Comparison of ENCODE assay signal across 11 mouse cellular contexts in genomic region chr13:116708456-116708780, GRCm38 (mm10).
A peak's percentile ranks its signal among the peaks of the same experiment; 100 is the strongest.
DNase-seq lines count a peak whose midpoint lies in the region; ATAC-seq and TF ChIP-seq lines count a peak whose summit lies in the region.
"Had no signal": no experiment of that assay in that cellular context is flagged by ENCODE, and none has a peak within 500 bp of the region (broad histone marks: within the 10 kb centered on the region; RNA-seq: fewer than 3 reads in every experiment).

No protein-coding gene starts in this region.

- 9% methylated on average over 7 of the region's 7 CpGs for WGBS in intestine, embryonic 14.5 days
- WGBS in intestine, postnatal 0 days = 7% methylated on average over 7 of the region's 7 CpGs
- under 1% methylated on average over 7 of the region's 7 CpGs for WGBS in embryonic facial prominence, embryonic 15.5 days
- 1% methylated on average over 7 of the region's 7 CpGs for WGBS in forebrain, embryonic 16.5 days
- under 1% methylated on average over 7 of the region's 7 CpGs for WGBS in neural tube, embryonic 13.5 days

- no peak overlapping the region for H3K4me3 ChIP-seq in intestine, embryonic 14.5 days (ENCODE audit: low read depth, low read length)
- no peak overlapping the region for H3K4me3 ChIP-seq in intestine, postnatal 0 days (ENCODE audit: low read depth, low read length)
- H3K4me3 ChIP-seq in embryonic facial prominence, embryonic 15.5 days (replicated peaks) = peak overlapping the region; percentile 21; the same call in 1 of the 2 replicates
- peak overlapping the region; percentile 18 for H3K4me3 ChIP-seq in forebrain, embryonic 16.5 days (replicated peaks; ENCODE audit: low read length)
- H3K4me3 ChIP-seq in neural tube, embryonic 13.5 days = peak overlapping the region; percentile 6; the same call in 1 of the 2 replicates
- H3K4me3 ChIP-seq: left cerebral cortex, adult 2 months had no signal

- no peaks in the 10 kb centered on the region for H3K9me3 ChIP-seq in intestine, embryonic 14.5 days (ENCODE audit: control insufficient read depth, low read length)
- H3K9me3 ChIP-seq in intestine, postnatal 0 days (ENCODE audit: control insufficient read depth) = no peaks in the 10 kb centered on the region
- H3K9me3 ChIP-seq in embryonic facial prominence, embryonic 15.5 days (replicated peaks) = no peaks in the 10 kb centered on the region
- H3K9me3 ChIP-seq in forebrain, embryonic 16.5 days (ENCODE audit: control insufficient read depth, low read length) = no peaks in the 10 kb centered on the region
- no peaks in the 10 kb centered on the region for H3K9me3 ChIP-seq in neural tube, embryonic 13.5 days

- H3K9ac ChIP-seq in intestine, embryonic 14.5 days (ENCODE audit: low read length) = no peak overlapping the region
- no peak overlapping the region for H3K9ac ChIP-seq in intestine, postnatal 0 days (ENCODE audit: low read depth, low read length)
- no peak overlapping the region for H3K9ac ChIP-seq in embryonic facial prominence, embryonic 15.5 days
- H3K9ac ChIP-seq in forebrain, embryonic 16.5 days (replicated peaks; ENCODE audit: low read depth, low read length) = no peak overlapping the region
- H3K9ac ChIP-seq in neural tube, embryonic 13.5 days = peak overlapping the region; percentile 47; the same call in 1 of the 2 replicates

- ATAC-seq in intestine, embryonic 14.5 days (replicated peaks; ENCODE audit: low FRiP score, low TSS enrichment, low read depth) = no peak
- no peak for ATAC-seq in intestine, postnatal 0 days
- no peak for ATAC-seq in embryonic facial prominence, embryonic 15.5 days (ENCODE audit: insufficient number of reproducible peaks, low FRiP score, low TSS enrichment, low read depth)
- no peak for ATAC-seq in forebrain, embryonic 16.5 days
- ATAC-seq in neural tube, embryonic 13.5 days (ENCODE audit: low read depth) = no peak
- ATAC-seq: activated CD4-positive, CD25-positive, alpha-beta regulatory T cell, adult 4 months had no signal

- H3K27me3 ChIP-seq in intestine, embryonic 14.5 days (replicated peaks; ENCODE audit: control insufficient read depth, insufficient read depth, low read length) = peaks cover 85% of the 10 kb centered on the region
- peaks cover 88% of the 10 kb centered on the region for H3K27me3 ChIP-seq in intestine, postnatal 0 days (replicated peaks; ENCODE audit: control insufficient read depth, insufficient read depth, low read length)
- peaks cover 68% of the 10 kb centered on the region for H3K27me3 ChIP-seq in embryonic facial prominence, embryonic 15.5 days
- H3K27me3 ChIP-seq in forebrain, embryonic 16.5 days (replicated peaks; ENCODE audit: control insufficient read depth, insufficient read depth, low read length) = peaks cover 43% of the 10 kb centered on the region
- peaks cover 93% of the 10 kb centered on the region for H3K27me3 ChIP-seq in neural tube, embryonic 13.5 days

- no peak for DNase-seq in intestine, embryonic 14.5 days (ENCODE audit: low spot score)
- no peak for DNase-seq in spleen, postnatal 10 days (ENCODE audit: low spot score in 2 of 2)
- DNase-seq in cerebellum, postnatal 36 days = no peak
- DNase-seq: lung, adult 18-20 months; thymus, adult 2 months had no signal

- no peak overlapping the region; the same call in 1 of the 2 replicates for H3K27ac ChIP-seq in intestine, embryonic 14.5 days (ENCODE audit: low read depth)
- no peak overlapping the region for H3K27ac ChIP-seq in intestine, postnatal 0 days (ENCODE audit: low read depth, low read length)
- H3K27ac ChIP-seq in embryonic facial prominence, embryonic 15.5 days (replicated peaks) = no peak overlapping the region
- peak overlapping the region; percentile 9 for H3K27ac ChIP-seq in forebrain, embryonic 16.5 days (ENCODE audit: low read length)
- H3K27ac ChIP-seq in neural tube, embryonic 13.5 days (replicated peaks) = peak overlapping the region; percentile 75
- H3K27ac ChIP-seq: left cerebral cortex, adult 2 months had no signal

- H3K36me3 ChIP-seq in intestine, embryonic 14.5 days (ENCODE audit: control insufficient read depth, insufficient read depth, low read length) = no peaks in the 10 kb centered on the region
- no peaks in the 10 kb centered on the region for H3K36me3 ChIP-seq in intestine, postnatal 0 days (ENCODE audit: control insufficient read depth, insufficient read depth)
- no peaks in the 10 kb centered on the region for H3K36me3 ChIP-seq in embryonic facial prominence, embryonic 15.5 days
- H3K36me3 ChIP-seq in forebrain, embryonic 16.5 days (ENCODE audit: control insufficient read depth, insufficient read depth) = no peaks in the 10 kb centered on the region
- no peaks in the 10 kb centered on the region for H3K36me3 ChIP-seq in neural tube, embryonic 13.5 days

- H3K4me1 ChIP-seq in intestine, embryonic 14.5 days (replicated peaks; ENCODE audit: control insufficient read depth, insufficient read depth, low read length) = 0 out of 2 replicates have a peak, but pooled peaks cover 5% of the 10 kb centered on the region
- H3K4me1 ChIP-seq in intestine, postnatal 0 days (replicated peaks; ENCODE audit: control insufficient read depth, insufficient read depth, low read length) = peaks cover 3% of the 10 kb centered on the region; the same call in 1 of the 2 replicates
- H3K4me1 ChIP-seq in embryonic facial prominence, embryonic 15.5 days = peaks cover 17% of the 10 kb centered on the region
- H3K4me1 ChIP-seq in forebrain, embryonic 16.5 days (replicated peaks; ENCODE audit: control insufficient read depth, insufficient read depth, low read length) = peaks cover 24% of the 10 kb centered on the region
- H3K4me1 ChIP-seq in neural tube, embryonic 13.5 days (replicated peaks) = peaks cover 39% of the 10 kb centered on the region

- no peak for TF ChIP-seq CTCF in intestine, postnatal 0 days (IDR thresholded peaks at IDR 0.05; ENCODE audit: low read depth)

- H3K4me2 ChIP-seq in intestine, embryonic 14.5 days (ENCODE audit: low read length) = peak overlapping the region; percentile 21; the same call in 1 of the 2 replicates
- no peak overlapping the region for H3K4me2 ChIP-seq in intestine, postnatal 0 days (replicated peaks; ENCODE audit: low read depth)
- peak overlapping the region; percentile 12 for H3K4me2 ChIP-seq in embryonic facial prominence, embryonic 15.5 days (replicated peaks)
- peak overlapping the region; percentile 38 for H3K4me2 ChIP-seq in forebrain, embryonic 16.5 days (ENCODE audit: low read length)
- peak overlapping the region; percentile 40 for H3K4me2 ChIP-seq in neural tube, embryonic 13.5 days

Comparison
In these comparisons a context has a peak if more than half of its experiments do, and no peak if none do; other contexts are left out.
1. H3K27ac ChIP-seq: peak in forebrain, embryonic 16.5 days (single experiment) and neural tube, embryonic 13.5 days (single experiment); none in intestine, embryonic 14.5 days (single experiment), intestine, postnatal 0 days (single experiment) and embryonic facial prominence, embryonic 15.5 days (single experiment).
2. H3K4me3 ChIP-seq: peak in embryonic facial prominence, embryonic 15.5 days (single experiment), forebrain, embryonic 16.5 days (single experiment) and neural tube, embryonic 13.5 days (single experiment); none in intestine, embryonic 14.5 days (single experiment) and intestine, postnatal 0 days (single experiment).